Mouse (Mus musculus): Measurements from ENCODE around the gene Irf4.

DNA sequence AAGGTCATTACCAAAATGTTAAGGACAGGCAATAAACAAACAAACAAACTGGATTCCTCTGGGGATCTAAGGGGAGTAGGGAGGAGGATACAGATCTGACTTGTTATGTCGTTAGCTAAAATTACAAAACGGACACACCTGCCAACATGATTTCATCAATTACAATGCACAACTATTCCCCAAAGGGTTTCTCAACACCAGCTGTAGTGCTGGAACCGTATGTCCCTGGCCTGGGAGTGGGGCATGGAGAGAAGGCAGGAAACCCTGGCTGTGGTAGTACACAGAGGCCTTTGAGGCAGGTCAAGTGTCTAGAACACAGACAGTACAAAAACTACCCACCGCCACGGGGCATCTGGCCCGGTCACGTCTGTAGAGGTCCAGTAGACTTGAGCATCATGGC lies 60.2 kb downstream of the Irf4 start:
- TF ChIP-seq CTCF (IDR thresholded peaks at IDR 0.05; ENCODE audit: insufficient read depth, low read length) = no peak
- no peak for TF ChIP-seq POLR2A (IDR thresholded peaks at IDR 0.05; ENCODE audit: borderline replicate concordance, extremely low read depth, low read depth, low read length)

Measured in lung, adult 2 months (tissue).